ENCODE assay signal across 21 mouse cellular contexts in the genomic region with DNA sequence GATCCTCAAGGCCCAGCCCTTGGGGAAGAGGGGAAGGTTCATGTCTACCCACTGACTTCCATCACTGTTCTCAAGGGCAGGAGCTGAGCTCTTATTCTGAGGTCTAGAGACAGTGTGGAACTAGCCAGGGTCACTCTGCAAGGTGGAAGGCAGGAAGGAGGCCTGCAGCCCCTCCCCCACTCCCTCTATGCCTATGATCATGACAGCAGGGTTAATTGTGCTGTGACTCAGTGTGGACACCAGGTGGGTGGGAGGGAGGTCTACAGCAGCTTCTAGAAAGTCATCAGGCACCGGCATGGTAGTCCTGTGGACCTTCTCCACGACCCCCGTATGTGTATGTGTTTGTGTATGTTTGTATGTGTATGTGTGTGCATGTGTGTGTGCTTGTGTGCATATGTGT. TPM values are rescaled to one million over a fixed set of nuclear protein-coding genes. Genes with fewer than 3 reads are reported as not detected.
DNase-seq lines count a peak whose midpoint lies in the region; ATAC-seq lines count a peak whose summit lies in the region.
"Had no signal": no experiment of that assay in that cellular context is flagged by ENCODE, and none has a peak within 500 bp of the region (broad histone marks: within the 10 kb centered on the region; RNA-seq: fewer than 3 reads in every experiment).

No protein-coding gene starts in this region.

- 85% methylated on average over 3 of the region's 3 CpGs for WGBS in hindbrain, embryonic 10.5 days
- 87% methylated on average over 3 of the region's 3 CpGs for WGBS in hindbrain, embryonic 12.5 days

- peak overlapping the region; percentile 31; the same call in 1 of the 2 replicates for H3K27ac ChIP-seq in hindbrain, embryonic 10.5 days
- no peak overlapping the region for H3K27ac ChIP-seq in hindbrain, embryonic 12.5 days
- H3K27ac ChIP-seq: embryonic facial prominence, embryonic 12.5 days; forebrain, embryonic 15.5 days; heart, embryonic 10.5 days; hindbrain, embryonic 14.5 days; intestine, embryonic 15.5 days had no signal

- no peak overlapping the region for H3K4me2 ChIP-seq in hindbrain, embryonic 12.5 days (replicated peaks)
- H3K4me2 ChIP-seq: embryonic facial prominence, embryonic 12.5 days; forebrain, embryonic 15.5 days; hindbrain, embryonic 14.5 days; intestine, embryonic 15.5 days had no signal

- ATAC-seq in CD4-positive, CD25-positive, alpha-beta regulatory T cell, adult 4 months = no peak
- no peak for ATAC-seq in hindbrain, embryonic 12.5 days (ENCODE audit: low FRiP score)
- ATAC-seq in megakaryocyte progenitor cell, adult 5-6 weeks (replicated peaks; ENCODE audit: poor library complexity) = no peak
- ATAC-seq: forebrain, embryonic 15.5 days; intestine, embryonic 15.5 days had no signal

- H3K9me3 ChIP-seq in hindbrain, embryonic 10.5 days = no peaks in the 10 kb centered on the region
- no peaks in the 10 kb centered on the region for H3K9me3 ChIP-seq in hindbrain, embryonic 12.5 days (replicated peaks)
- H3K9me3 ChIP-seq: embryonic facial prominence, embryonic 12.5 days; forebrain, embryonic 15.5 days; heart, embryonic 10.5 days; intestine, embryonic 15.5 days had no signal

- peaks cover 24% of the 10 kb centered on the region for H3K27me3 ChIP-seq in hindbrain, embryonic 10.5 days (ENCODE audit: insufficient read depth, poor library complexity, severe bottlenecking)
- no peaks in the 10 kb centered on the region for H3K27me3 ChIP-seq in hindbrain, embryonic 12.5 days
- H3K27me3 ChIP-seq: forebrain, embryonic 15.5 days had no signal

- H3K4me1 ChIP-seq in hindbrain, embryonic 10.5 days (replicated peaks) = peaks cover 17% of the 10 kb centered on the region
- H3K4me1 ChIP-seq in hindbrain, embryonic 12.5 days = peaks cover 9% of the 10 kb centered on the region
- H3K4me1 ChIP-seq: embryonic facial prominence, embryonic 12.5 days; intestine, embryonic 15.5 days had no signal

- peak; percentile 31 for DNase-seq in CD4-positive, CD25-positive, alpha-beta regulatory T cell, adult 2 months (ENCODE audit: low read depth, low spot score)
- DNase-seq in hindbrain, embryonic 10.5 days (ENCODE audit: low spot score) = no peak
- peak; percentile 24 for DNase-seq in retina, embryonic 14.5 days (ENCODE audit: low spot score)
- no peak for DNase-seq in retina, postnatal 1 day
- DNase-seq: B cell, adult 2 months; cerebellum, adult 11-12 months; cerebellum, adult 9-10 months; cerebellum, postnatal 25 days; heart, adult 18-20 months; heart, postnatal 10 days; heart, postnatal 4 days had no signal

- no peaks in the 10 kb centered on the region for H3K36me3 ChIP-seq in hindbrain, embryonic 10.5 days
- H3K36me3 ChIP-seq in hindbrain, embryonic 12.5 days = no peaks in the 10 kb centered on the region
- H3K36me3 ChIP-seq: embryonic facial prominence, embryonic 12.5 days; forebrain, embryonic 15.5 days; heart, embryonic 10.5 days; intestine, embryonic 15.5 days had no signal

- H3K4me3 ChIP-seq in hindbrain, embryonic 10.5 days = no peak overlapping the region
- H3K4me3 ChIP-seq in hindbrain, embryonic 12.5 days = no peak overlapping the region
- H3K4me3 ChIP-seq: embryonic facial prominence, embryonic 12.5 days; forebrain, embryonic 15.5 days; heart, embryonic 10.5 days; intestine, embryonic 15.5 days had no signal

- no peak overlapping the region for H3K9ac ChIP-seq in hindbrain, embryonic 12.5 days
- H3K9ac ChIP-seq: forebrain, embryonic 15.5 days; hindbrain, embryonic 14.5 days; intestine, embryonic 15.5 days had no signal

RNA-seq across cellular contexts. Expression of a gene that starts 14.6 kb away (rescaled TPM):
- polyA plus RNA-seq in CD4-positive, CD25-positive, alpha-beta regulatory T cell, adult 4 months (2017; shearing (Covaris generic)) = under 1 TPM in 1 of 2 experiments, not detected in 1; 0.10 TPM
- 0.24 and 0.39 TPM in 2 replicates for polyA plus RNA-seq in hindbrain, embryonic 10.5 days (2016; fragmentation: Nextera tagmentation; extraction: Ambion mirVana)
- polyA plus RNA-seq in hindbrain, embryonic 12.5 days (2016; fragmentation: Nextera tagmentation; extraction: Ambion mirVana) = 2.4 and 2.5 TPM in 2 replicates
- total RNA-seq in megakaryocyte progenitor cell, adult 5-6 weeks (2015) = not detected in 2 replicates
- total RNA-seq in megakaryocyte progenitor cell, adult 5-6 weeks (2017) = 0.04 TPM in 1 of 2 replicates, not detected in the other
- total RNA-seq: CH12.LX had no signal
- polyA plus RNA-seq: heart, embryonic 10.5 days; heart, embryonic 14.5 days had no signal

Comparison
In these comparisons a context has a peak if more than half of its experiments do, and no peak if none do; other contexts are left out.
1. DNase-seq: peak in CD4-positive, CD25-positive, alpha-beta regulatory T cell, adult 2 months (single experiment) and retina, embryonic 14.5 days (single experiment); none in hindbrain, embryonic 10.5 days (single experiment) and retina, postnatal 1 day (single experiment).